Mouse (Mus musculus) left cerebral cortex, postnatal 4 days (tissue): ENCODE measurements around the gene Mmel1. TPM values are rescaled to one million over a fixed set of nuclear protein-coding genes. Genes with fewer than 3 reads are reported as not detected.
A peak's percentile ranks its signal among the peaks of the same experiment; 100 is the strongest.

Experiments
- DNase-seq: peaks from one replicate; pipeline ENCODE4 v3.0.0-alpha.2; 2022
- intact Hi-C: fragments of 180-260 bp; cut with DNase I; formaldehyde crosslinking; loops from one replicate; pipeline ENCODE4 v1.15.1; 2025
- total RNA-seq, 2 experiments: library from RNA; stranded (reverse); gene quantifications; 2 replicates each; pipeline ENCODE4 v1.2.3; 2021

Gene Mmel1
- under 1 TPM; 0.28 to 0.54 TPM for total RNA-seq

GRCm38 (mm10) chr4:154869440-154869839 is at the start of gene Mmel1:
Gene Mmel1, plus strand, starts transcription at chr4:154869585.
- no peak for DNase-seq
- intact Hi-C loops: loop anchor here (5.0 kb wide), 1 partner anchor 193 kb away; no protein-coding TSS in a partner anchor

GRCm38 (mm10) chr4:154825662-154826061 is 43.7 kb upstream of the Mmel1 start:
- intact Hi-C loops: loop anchor here (5.0 to 10.0 kb wide), 2 partner anchors 498 to 661 kb away; partner anchors contain the start of gene Tprgl

GRCm38 (mm10) chr4:154826224-154826623 is 43.2 kb upstream of the Mmel1 start:
- no peak for DNase-seq

More at GRCm38 (mm10) chr4:154825662-154826061, 43.7 kb upstream of the Mmel1 start:
- DNase-seq: peak; percentile 62

GRCm38 (mm10) chr4:154827181-154827580 is 42.2 kb upstream of the Mmel1 start:
- intact Hi-C loops: loop anchor here (5.0 to 10.0 kb wide), 2 partner anchors 500 to 662 kb away; partner anchors contain the start of gene Tprgl
- DNase-seq: peak; percentile 54

More at GRCm38 (mm10) chr4:154826224-154826623, 43.2 kb upstream of the Mmel1 start:
- intact Hi-C loops: loop anchor here (5.0 to 10.0 kb wide), 2 partner anchors 499 to 661 kb away; partner anchors contain the start of gene Tprgl

- DNase-seq: no peak
- intact Hi-C loops: loop anchor here (5.0 to 10.0 kb wide), 2 partner anchors 501 to 663 kb away; partner anchors contain the start of gene Tprgl
These were observed 41.3 kb upstream of the Mmel1 start for GRCm38 (mm10) chr4:154827861-154828610.

- intact Hi-C loops: no loop called here
- no peak for DNase-seq
These were observed 37.3 kb upstream of the Mmel1 start for GRCm38 (mm10) chr4:154831915-154832573.

- no peak for DNase-seq
- intact Hi-C loops: no loop called here
These were observed 33.0 kb upstream of the Mmel1 start for GRCm38 (mm10) chr4:154836183-154836915.

- intact Hi-C loops: no loop called here
- peak; percentile 46 for DNase-seq
These were observed 32.2 kb upstream of the Mmel1 start, which contains the start of gene Ttc34 for GRCm38 (mm10) chr4:154837170-154837569. Gene Ttc34, plus strand, starts transcription at chr4:154837459.

GRCm38 (mm10) chr4:154838741-154839140 is 30.6 kb upstream of the Mmel1 start:
- intact Hi-C loops: no loop called here
- no peak for DNase-seq

GRCm38 (mm10) chr4:154839406-154839805 is 30.0 kb upstream of the Mmel1 start:
- DNase-seq: no peak
- intact Hi-C loops: no loop called here

- intact Hi-C loops: no loop called here
- no peak for DNase-seq
These were observed 16.7 kb upstream of the Mmel1 start for GRCm38 (mm10) chr4:154852696-154853095.

- DNase-seq: no peak
- intact Hi-C loops: no loop called here
These were observed 15.5 kb upstream of the Mmel1 start for GRCm38 (mm10) chr4:154853881-154854280.

- intact Hi-C loops: no loop called here
These were observed 14.6 kb upstream of the Mmel1 start for GRCm38 (mm10) chr4:154854676-154855345.

GRCm38 (mm10) chr4:154855721-154856479 is 13.5 kb upstream of the Mmel1 start:
- intact Hi-C loops: no loop called here
- DNase-seq: peak; percentile 91

More at GRCm38 (mm10) chr4:154854676-154855345, 14.6 kb upstream of the Mmel1 start:
- no peak for DNase-seq

GRCm38 (mm10) chr4:154856480-154856837 is 12.9 kb upstream of the Mmel1 start:
- no peak for DNase-seq
- intact Hi-C loops: no loop called here

GRCm38 (mm10) chr4:154856882-154857281 is 12.5 kb upstream of the Mmel1 start:
- intact Hi-C loops: no loop called here
- DNase-seq: no peak

- no peak for DNase-seq
These were observed 11.8 kb upstream of the Mmel1 start for GRCm38 (mm10) chr4:154857366-154858240.

GRCm38 (mm10) chr4:154858601-154859000 is 10.8 kb upstream of the Mmel1 start:
- intact Hi-C loops: no loop called here

More at GRCm38 (mm10) chr4:154857366-154858240, 11.8 kb upstream of the Mmel1 start:
- intact Hi-C loops: no loop called here

More at GRCm38 (mm10) chr4:154858601-154859000, 10.8 kb upstream of the Mmel1 start:
- DNase-seq: no peak
